Mouse (Mus musculus): Measurements from ENCODE around the gene 2310046K23Rik. TPM values are rescaled to one million over a fixed set of nuclear protein-coding genes. Genes with fewer than 3 reads are reported as not detected.

Gene 2310046K23Rik
- polyA plus RNA-seq, 1 experiment from 2014 or later: not detected

Other genes starting within 250 kb of the 2310046K23Rik start
- gene Sprr2a3, start 249.1 kb downstream of the 2310046K23Rik start, polyA plus RNA-seq (2014; fragmentation: Nextera tagmentation; extraction: Ambion mirVana): not detected in 2 replicates
- not detected in 2 replicates for gene Sprr2b, start 217.9 kb downstream of the 2310046K23Rik start, polyA plus RNA-seq (2014; fragmentation: Nextera tagmentation; extraction: Ambion mirVana)
- gene Sprr2d, start 195.4 kb downstream of the 2310046K23Rik start, polyA plus RNA-seq (2014; fragmentation: Nextera tagmentation; extraction: Ambion mirVana): not detected in 2 replicates
- gene Sprr2e, start 182.4 kb downstream of the 2310046K23Rik start, polyA plus RNA-seq (2014; fragmentation: Nextera tagmentation; extraction: Ambion mirVana): not detected in 2 replicates
- not detected in 2 replicates for gene Sprr2f, start 169.3 kb downstream of the 2310046K23Rik start, polyA plus RNA-seq (2014; fragmentation: Nextera tagmentation; extraction: Ambion mirVana)
- not detected in 2 replicates for gene Sprr2h, start 148.8 kb downstream of the 2310046K23Rik start, polyA plus RNA-seq (2014; fragmentation: Nextera tagmentation; extraction: Ambion mirVana)
- gene Sprr2i, start 126.5 kb downstream of the 2310046K23Rik start, polyA plus RNA-seq (2014; fragmentation: Nextera tagmentation; extraction: Ambion mirVana): not detected in 2 replicates
- not detected in 2 replicates for gene Sprr2j-ps, start 116.4 kb downstream of the 2310046K23Rik start, polyA plus RNA-seq (2014; fragmentation: Nextera tagmentation; extraction: Ambion mirVana)
- gene Gm9774, start 105.1 kb downstream of the 2310046K23Rik start, polyA plus RNA-seq (2014; fragmentation: Nextera tagmentation; extraction: Ambion mirVana): 7.2 and 9.1 TPM in 2 replicates
- not detected in 2 replicates for gene Sprr2k, start 101.9 kb downstream of the 2310046K23Rik start, polyA plus RNA-seq (2014; fragmentation: Nextera tagmentation; extraction: Ambion mirVana)
- not detected in 2 replicates for gene Sprr1b, start 95.7 kb downstream of the 2310046K23Rik start, polyA plus RNA-seq (2014; fragmentation: Nextera tagmentation; extraction: Ambion mirVana)
- gene Sprr3, start 75.8 kb downstream of the 2310046K23Rik start, polyA plus RNA-seq (2014; fragmentation: Nextera tagmentation; extraction: Ambion mirVana): not detected in 2 replicates
- gene Sprr1a, start 48.6 kb downstream of the 2310046K23Rik start, polyA plus RNA-seq (2014; fragmentation: Nextera tagmentation; extraction: Ambion mirVana): not detected in 2 replicates
- not detected in 2 replicates for gene Sprr4, start 34.0 kb downstream of the 2310046K23Rik start, polyA plus RNA-seq (2014; fragmentation: Nextera tagmentation; extraction: Ambion mirVana)
- 0.08 TPM in 1 of 2 replicates, not detected in the other for gene Ivl, start 39.2 kb upstream of the 2310046K23Rik start, polyA plus RNA-seq (2014; fragmentation: Nextera tagmentation; extraction: Ambion mirVana)
- 0.22 TPM in 1 of 2 replicates, not detected in the other for gene Smcp, start 54.5 kb upstream of the 2310046K23Rik start, polyA plus RNA-seq (2014; fragmentation: Nextera tagmentation; extraction: Ambion mirVana)
- gene 2210017I01Rik, start 73.0 kb upstream of the 2310046K23Rik start, polyA plus RNA-seq (2014; fragmentation: Nextera tagmentation; extraction: Ambion mirVana): not detected in 2 replicates
- gene Lce6a, start 87.1 kb upstream of the 2310046K23Rik start, polyA plus RNA-seq (2014; fragmentation: Nextera tagmentation; extraction: Ambion mirVana): not detected in 2 replicates
- not detected in 2 replicates for gene Lce1a1, start 113.8 kb upstream of the 2310046K23Rik start, polyA plus RNA-seq (2014; fragmentation: Nextera tagmentation; extraction: Ambion mirVana)
- gene Lce1b, start 122.4 kb upstream of the 2310046K23Rik start, polyA plus RNA-seq (2014; fragmentation: Nextera tagmentation; extraction: Ambion mirVana): not detected in 2 replicates
- not detected in 2 replicates for gene Lce1a2, start 135.8 kb upstream of the 2310046K23Rik start, polyA plus RNA-seq (2014; fragmentation: Nextera tagmentation; extraction: Ambion mirVana)
- not detected in 2 replicates for gene Lce1c, start 144.7 kb upstream of the 2310046K23Rik start, polyA plus RNA-seq (2014; fragmentation: Nextera tagmentation; extraction: Ambion mirVana)
- gene Lce1d, start 152.7 kb upstream of the 2310046K23Rik start, polyA plus RNA-seq (2014; fragmentation: Nextera tagmentation; extraction: Ambion mirVana): not detected in 2 replicates
- gene Lce1e, start 174.6 kb upstream of the 2310046K23Rik start, polyA plus RNA-seq (2014; fragmentation: Nextera tagmentation; extraction: Ambion mirVana): not detected in 2 replicates
- gene Lce1f, start 185.8 kb upstream of the 2310046K23Rik start, polyA plus RNA-seq (2014; fragmentation: Nextera tagmentation; extraction: Ambion mirVana): not detected in 2 replicates
- not detected in 2 replicates for gene Gm38119, start 204.6 kb upstream of the 2310046K23Rik start, polyA plus RNA-seq (2014; fragmentation: Nextera tagmentation; extraction: Ambion mirVana)
- gene Lce1g, start 217.8 kb upstream of the 2310046K23Rik start, polyA plus RNA-seq (2014; fragmentation: Nextera tagmentation; extraction: Ambion mirVana): not detected in 2 replicates
- not detected in 2 replicates for gene Lce1h, start 230.6 kb upstream of the 2310046K23Rik start, polyA plus RNA-seq (2014; fragmentation: Nextera tagmentation; extraction: Ambion mirVana)
- gene Lce1i, start 244.4 kb upstream of the 2310046K23Rik start, polyA plus RNA-seq (2014; fragmentation: Nextera tagmentation; extraction: Ambion mirVana): not detected in 2 replicates

Data from liver, embryonic 11.5 days (tissue).